Mouse (Mus musculus): ENCODE measurements at regions not wholly inside any gene's neighbourhood (a gene's known extent, or its start where the extent isn't known, plus 50 kb on each side); places are given as distances from the start of the nearest gene placed in this dataset.
"Not testable (repeated sequence)": the region's sequence is repeated elsewhere in the genome, so short reads cannot be mapped to it uniquely, and the experiment has no call there.

DNA sequence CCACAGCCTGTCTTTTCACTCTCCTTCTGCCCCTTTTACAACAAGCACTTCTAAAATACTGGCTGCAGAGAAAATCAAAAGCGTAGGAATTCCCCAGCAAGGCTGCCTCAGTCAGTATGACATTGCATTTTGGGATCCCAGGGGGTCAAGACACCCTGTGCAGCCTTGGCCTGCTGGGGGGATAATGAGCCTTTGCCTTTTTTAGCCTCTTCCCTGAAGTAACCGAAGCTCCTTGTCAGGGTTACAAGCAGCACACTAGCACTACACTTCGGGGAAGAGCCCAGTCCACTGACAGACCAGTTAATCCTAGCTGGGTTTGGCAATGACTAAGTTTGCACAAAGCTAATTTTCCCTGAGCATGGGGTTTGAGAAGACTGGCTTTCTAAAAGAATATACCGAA, 207.7 kb upstream of the 1700056E22Rik start:
- peak; percentile 25 to 40 for DNase-seq (ENCODE audit: low spot score in 2 of 2)

DNA sequence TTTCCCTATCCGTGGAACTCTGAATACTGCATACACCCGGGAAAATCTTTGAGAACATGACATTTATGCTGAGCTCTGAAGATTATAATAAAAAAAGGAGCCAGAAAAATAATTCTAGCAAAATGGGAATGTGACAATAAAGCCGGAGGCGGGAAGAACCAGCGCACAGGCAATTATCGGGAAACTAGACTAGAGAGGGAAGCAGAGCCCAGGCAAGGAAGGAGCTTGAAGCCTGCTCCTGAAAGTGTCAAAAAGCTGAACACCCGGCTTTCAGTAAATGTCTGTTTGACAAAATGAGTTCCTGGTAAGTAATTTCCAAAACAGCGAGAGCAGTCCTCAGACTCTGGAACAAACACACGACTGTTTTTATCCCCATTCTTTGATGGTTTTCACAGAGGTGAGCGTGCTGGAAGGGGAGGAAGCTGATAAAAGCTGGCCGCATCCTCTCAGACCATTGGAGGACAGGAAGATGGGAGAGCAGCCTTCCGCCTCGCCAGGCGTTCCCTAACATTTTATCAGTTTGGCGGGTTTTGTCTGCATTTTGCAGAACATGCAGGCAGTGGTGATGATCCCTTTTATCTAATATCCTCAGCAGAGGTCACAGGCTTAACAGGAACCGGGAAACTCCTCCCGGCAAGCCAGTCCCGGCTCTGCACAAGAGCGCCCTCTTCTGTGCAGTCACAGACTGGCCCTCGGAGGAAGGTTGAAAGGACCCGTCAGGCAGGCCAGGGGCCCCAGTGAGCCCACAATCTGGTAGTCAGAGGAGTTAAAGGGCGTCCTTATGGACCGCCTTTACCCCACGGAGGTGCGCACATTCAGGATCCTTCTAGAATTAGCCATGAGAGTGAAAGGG, 201.3 kb upstream of the 1700056E22Rik start:
- DNase-seq (ENCODE audit: low spot score in 2 of 2): peak; percentile 51 to 54

DNA sequence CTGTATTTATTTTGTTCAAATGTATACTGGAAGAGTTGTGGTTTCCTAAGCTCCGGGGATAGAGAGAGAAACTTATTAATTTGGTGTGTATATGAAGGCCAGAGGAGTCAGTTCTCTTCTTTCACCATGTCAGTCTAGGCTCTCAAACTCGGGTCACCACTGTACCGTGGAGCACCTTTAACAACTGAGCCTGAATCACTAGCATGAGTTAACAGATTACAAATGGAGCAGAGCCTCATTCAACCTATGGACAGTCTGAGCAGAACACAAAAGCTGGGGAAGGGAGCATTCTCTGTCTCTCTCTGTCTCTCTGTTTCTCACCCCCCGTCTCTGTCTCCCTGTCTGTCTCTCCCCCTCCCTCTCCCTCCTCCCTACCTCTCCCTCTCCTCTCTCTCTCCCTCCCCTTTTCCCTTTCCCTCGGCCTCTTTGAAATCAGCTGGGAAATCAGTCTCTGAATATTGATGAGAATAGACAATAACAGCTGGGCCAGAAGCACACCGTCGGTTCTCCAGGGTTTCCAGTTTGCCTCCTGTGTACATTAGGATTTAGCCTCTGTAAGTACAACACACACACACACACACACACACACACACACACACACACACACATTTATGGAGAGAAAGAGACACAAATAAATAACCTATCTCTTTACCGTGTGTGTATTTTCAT, 200.4 kb upstream of the 1700056E22Rik start:
- no peak for DNase-seq (ENCODE audit: low spot score in 2 of 2)

DNA sequence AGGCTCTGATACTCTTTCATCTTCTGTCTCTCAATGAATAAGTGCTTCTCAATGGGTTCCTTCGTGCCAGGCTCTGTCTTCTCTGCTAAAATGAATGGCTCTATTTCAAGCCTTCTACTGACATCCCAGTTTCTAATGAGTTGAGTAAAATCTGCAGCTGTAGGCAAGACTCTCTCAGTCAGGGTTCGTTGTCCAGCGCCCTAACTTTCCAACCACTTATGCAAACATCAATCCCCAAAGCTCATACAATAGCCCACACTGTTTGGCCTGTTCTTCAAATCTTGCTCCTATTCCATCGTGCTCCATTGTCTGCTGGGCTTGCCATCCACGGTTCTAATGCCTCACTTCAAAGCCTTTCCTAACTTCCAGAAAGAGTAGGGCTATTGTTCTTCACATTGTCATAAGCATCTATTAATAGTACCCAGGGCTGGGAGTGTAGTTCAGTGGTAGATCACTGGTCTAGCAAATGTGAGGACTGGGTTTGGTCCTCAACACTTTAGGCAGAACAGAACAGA, 199.7 kb upstream of the 1700056E22Rik start:
- no peak for DNase-seq (ENCODE audit: low spot score in 2 of 2)

DNA sequence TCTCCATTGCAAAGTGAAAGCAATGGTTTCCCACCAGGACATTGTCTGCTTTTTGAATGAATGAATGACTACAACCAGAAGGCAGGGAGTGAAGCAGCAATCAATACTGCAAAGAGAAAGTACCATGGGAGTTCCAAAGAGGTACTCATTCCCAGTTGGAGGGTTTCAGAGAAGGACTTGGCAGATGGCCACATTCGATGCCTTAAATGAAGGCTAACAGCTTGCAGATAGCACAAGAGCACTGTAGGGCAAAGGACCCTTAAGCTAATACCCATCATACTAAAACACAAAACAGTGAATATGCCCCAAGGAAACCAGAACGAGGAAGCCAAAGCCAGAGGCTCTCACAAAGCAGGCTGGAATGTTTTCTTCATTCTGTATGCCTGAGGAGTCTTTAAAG, 188.2 kb upstream of the 1700056E22Rik start:
- no peak for DNase-seq (ENCODE audit: low spot score in 2 of 2)

DNA sequence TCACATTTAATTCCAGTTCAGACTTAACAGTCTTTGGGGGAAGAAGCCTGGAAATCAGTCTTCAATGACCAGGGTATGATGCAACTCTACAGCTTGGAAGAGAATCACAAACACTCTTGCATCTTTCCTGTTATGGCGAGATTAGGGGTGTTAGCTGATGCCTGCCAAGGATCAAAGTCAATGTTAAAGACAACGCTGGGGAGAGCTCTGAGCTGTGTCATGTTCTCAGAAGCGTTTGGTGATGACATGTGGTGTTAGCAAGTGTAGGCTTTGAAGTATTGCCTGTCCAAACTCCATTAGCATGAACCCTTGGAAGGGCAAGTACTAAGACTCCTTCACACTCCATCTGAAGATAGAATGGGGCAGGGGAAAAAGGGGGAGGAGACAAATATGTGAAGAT, 187.7 kb upstream of the 1700056E22Rik start:
- no peak for DNase-seq (ENCODE audit: low spot score in 2 of 2)

DNA sequence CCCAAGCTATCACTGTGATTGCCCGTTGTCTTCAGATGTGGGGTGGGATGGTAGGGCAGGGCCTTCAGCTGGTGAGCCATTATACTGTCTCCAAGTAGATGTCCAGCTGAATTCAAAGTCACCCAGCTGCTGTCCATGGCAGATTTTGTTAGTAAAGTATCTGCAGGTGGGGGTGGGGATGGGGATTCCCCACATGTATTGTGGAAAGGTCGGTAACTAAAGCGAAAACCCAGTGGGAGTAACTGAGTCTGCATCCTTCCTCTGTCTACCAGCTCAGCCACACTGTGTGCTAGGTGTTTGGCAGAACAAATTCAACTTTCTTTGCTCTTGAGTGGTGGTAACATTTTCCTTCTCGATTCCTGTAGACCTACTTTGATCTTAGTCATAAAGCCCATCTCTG, 163.2 kb upstream of the 1700056E22Rik start:
- no peak for DNase-seq (ENCODE audit: low spot score in 2 of 2)

DNA sequence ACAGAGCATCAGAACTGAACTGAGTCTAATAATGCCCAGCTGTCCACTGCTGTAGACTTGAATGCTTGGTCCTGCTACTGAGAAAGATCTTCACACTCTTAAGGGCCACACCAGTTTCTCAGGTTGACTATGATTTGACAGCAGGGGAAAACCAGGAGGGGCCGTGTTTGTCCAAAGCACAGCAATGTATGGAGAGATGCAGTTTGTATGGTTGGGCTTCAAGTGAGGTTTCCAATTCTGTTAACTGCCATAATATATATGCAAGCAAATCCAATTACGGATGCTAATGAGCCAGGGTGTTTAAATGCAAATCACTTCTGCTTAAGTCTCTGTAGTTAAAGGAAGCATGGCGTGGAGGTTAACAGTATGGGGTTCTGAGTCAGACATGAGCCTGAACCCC, 157.2 kb upstream of the 1700056E22Rik start:
- DNase-seq (ENCODE audit: low spot score in 2 of 2): no peak

DNA sequence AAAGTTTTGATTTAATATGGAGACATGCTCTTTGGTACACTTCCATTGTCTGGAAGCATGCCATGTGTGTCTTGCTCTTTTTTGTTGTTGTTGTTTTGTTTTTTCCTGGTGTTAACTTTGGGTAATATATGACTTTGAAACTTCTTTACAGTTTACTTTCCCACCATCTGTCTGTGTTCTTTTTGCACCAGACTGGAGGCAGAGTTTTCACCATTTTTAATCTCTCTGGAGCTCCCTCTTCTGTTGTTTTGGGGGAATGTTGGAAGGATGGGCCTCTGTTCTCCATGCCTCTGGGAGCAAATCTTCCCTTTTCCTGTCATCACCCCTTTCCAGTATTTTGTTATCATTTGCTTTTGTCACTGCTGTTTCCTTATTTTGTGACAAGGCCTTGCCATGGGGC, 153.5 kb upstream of the 1700056E22Rik start:
- DNase-seq (ENCODE audit: low spot score in 2 of 2): no peak

DNA sequence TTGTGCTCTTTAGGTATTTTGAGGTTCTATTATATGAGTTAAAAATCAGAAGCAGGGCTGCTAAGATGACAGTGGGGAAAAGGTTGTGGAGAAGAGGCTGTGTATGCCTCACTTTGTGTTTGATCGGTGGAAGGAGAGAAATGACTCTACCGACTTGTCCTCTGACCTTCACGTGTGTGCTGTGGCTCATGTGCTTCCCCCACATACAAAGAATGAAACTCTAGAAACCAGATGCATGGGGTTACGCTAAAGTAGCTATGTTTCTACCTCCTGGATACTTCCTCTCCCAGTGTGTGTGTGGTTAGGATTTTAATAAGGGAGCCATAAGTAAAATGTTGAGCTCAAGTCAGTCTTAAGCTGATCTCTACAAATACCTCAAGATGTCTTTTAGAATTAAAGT, 148.1 kb upstream of the 1700056E22Rik start:
- no peak for DNase-seq (ENCODE audit: low spot score in 2 of 2)

DNA sequence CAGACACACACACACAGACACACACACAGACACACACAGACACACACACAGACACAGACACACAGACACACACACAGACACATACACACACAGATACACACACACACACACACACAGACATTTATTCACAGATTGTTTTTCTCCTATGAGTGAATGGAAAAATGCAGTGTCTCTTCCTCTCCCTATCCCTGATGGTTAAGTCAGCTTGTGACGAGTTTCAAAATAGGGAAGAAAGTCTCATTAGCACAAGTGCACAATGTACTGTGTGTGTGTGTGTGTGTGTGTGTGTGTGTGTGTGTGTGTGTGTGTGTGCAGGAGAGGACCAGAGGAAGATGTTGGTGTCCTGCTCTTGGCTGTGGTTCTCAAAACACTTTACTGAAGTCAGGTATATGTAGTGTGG, 140.3 kb upstream of the 1700056E22Rik start:
- DNase-seq (ENCODE audit: low spot score in 2 of 2): not testable (repeated sequence)

DNA sequence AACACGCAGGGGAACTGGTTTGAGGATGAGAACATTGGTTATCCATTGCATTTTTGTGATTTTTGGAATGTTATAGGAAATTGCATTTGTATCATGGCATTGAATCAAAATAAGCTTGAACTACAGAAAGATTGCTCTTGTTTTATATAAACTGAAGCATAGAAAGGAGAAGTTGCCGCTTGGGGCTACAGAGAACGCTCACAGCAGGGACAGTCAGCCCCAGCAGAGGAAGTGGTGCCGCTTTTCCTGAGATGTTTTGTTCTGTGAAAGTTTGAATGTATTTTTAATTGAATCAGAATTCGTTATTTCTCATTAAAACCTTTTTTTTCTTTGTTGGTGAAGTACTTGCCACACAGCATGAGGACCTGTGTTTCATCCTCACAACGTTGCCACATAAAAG, 139.6 kb upstream of the 1700056E22Rik start:
- no peak for DNase-seq (ENCODE audit: low spot score in 2 of 2)

DNA sequence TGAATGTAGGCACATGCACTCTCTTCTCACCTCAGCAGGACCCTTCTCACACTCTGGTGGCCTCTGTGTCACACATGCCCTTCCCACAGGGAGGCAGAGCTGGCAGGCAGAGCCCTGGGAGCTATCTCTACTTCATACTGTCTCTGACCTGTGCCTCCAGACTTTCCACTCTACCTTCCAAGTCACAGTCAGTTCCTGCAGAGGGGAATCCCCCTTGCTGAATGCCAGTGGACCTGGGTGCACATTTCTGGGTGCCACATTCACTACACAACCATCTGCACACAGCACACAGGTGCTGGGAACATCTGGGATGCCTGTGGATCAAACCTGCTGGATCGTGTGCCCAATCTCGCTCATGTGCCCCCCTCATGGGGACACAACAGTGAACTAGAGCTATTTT, 138.9 kb upstream of the 1700056E22Rik start:
- no peak for DNase-seq (ENCODE audit: low spot score in 2 of 2)

DNA sequence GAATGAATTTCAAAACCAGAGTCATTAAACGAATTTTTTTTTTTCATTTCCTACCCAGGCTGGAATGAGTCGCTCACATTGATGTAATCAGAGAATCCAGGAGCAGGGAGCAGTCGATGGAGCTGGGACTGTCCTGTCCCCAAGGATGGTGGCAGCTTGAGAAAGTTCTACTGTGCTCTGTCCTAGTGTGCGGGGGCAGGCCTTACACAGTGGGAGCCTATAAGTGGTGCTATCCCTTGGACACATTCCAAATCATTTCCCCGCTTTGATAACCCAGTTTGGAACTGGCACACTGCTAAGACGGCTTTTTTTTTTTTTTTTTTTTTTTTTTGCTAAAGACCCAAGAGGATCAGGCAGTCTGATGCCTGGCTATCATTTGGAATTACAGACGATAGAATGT, 137.5 kb upstream of the 1700056E22Rik start:
- DNase-seq (ENCODE audit: low spot score in 2 of 2): no peak

DNA sequence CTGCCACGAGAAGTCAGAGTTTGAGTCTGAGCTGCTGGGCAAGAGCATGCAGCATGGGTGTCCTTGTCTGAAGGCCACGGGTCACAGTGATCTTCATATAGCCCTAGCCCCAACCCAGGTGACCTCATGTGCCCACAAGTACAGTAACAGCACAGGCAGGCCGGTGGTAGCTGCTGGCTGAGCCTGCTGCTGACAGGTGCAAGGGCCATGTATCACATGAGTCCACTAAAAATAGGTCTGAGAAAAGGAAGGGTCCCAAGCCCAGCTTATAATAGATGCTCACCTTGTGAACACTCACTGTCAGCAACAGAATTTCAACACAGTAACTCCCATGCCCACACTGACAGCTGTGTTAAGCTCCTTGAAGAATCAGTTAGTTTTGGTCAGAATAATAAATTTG, 136.8 kb upstream of the 1700056E22Rik start:
- peak; percentile 33 to 60 for DNase-seq (ENCODE audit: low spot score in 2 of 2)

DNA sequence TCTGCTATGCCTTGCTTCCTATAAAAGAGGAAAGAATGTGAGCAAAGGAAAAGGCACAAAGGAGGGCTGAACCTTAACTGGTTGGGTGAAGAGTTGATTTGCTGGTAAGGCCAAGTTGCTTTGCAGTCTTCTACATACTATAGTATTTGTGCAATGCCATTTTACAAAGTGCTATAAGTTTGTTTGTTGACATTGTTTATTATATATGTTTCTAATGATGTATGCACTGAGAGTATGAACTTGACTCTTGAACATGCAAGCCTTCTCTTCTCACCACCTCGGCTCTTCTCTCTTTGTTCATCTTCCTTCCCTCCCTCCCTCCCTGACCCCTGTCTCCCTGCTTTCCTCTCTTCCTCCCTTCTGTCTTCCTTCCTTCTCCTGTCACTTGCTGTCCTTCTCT, 135.9 kb upstream of the 1700056E22Rik start:
- no peak for DNase-seq (ENCODE audit: low spot score in 2 of 2)

DNA sequence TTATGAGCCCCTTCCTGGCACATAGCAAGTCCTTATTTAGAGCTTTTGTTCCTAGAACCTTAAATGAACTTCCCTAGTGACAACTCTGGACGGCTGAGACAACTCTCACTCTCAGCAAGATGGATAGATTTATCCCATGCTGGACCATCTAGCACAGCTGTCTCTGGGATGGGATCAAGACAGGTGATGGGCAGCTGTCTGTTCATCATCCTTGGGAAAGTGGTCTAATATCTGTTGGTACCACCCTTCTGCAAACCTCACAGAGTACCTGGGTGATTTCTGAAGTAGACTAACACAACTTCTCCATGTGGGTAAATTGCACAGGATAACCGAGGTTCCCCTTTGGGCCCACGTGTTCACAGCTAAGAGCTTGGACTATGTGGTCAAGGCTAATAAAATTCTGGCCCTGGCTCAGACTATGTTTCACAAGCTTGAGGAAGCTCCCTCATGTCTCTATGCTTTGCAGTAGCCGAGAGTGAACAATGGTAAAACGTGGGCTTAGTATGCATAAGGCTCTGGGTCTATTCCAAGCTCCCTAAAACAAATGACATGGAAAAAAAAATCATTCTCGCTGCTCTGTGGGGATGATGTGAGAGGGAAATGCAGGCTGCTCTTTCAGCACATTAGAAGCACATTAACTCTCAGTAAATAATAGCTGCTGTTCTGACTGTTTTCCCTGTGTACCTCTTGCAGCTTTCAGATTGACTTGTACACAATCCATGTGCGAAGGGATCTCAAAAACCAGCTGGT, 135.1 kb upstream of the 1700056E22Rik start:
- DNase-seq (ENCODE audit: low spot score in 2 of 2): no peak

DNA sequence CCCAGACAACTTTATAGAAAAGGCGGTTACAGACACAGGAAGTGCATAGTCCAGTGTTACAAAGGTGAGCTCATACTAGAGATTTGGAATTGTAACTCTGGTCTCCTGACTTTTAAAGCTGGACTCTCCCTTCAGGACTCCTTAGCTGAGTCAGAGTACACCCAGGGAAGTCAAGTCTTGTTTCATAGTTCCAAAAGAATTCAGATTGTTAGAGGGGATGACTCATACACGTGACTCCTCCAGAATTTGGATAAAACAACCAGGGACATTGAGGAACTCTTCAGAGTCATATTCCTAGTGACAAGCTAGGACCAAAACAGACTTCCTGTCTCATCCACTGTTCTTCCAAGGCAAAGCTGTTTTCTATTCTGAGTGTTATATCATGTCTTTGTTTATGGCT, 132.8 kb upstream of the 1700056E22Rik start:
- no peak for DNase-seq (ENCODE audit: low spot score in 2 of 2)

DNA sequence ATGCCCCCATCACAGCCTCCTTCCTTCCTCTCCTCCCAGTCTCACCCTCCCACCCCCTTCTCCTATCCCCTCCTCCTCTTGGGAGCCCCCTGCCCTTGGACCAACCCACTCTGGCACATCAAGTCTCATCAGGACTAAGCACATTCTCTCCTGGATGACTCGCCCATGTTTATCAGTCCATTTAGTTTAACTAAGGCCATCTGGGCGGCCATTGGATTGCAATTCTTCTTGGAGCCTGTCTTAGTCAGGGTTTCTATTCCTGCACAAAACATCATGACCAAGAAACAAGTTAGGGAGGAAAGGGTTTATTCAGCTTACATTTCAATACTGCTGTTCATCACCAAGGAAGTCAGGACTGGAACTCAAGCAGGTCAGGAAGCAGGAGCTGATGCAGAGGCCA, 128.4 kb upstream of the 1700056E22Rik start:
- DNase-seq (ENCODE audit: low spot score in 2 of 2): not testable (repeated sequence)

DNA sequence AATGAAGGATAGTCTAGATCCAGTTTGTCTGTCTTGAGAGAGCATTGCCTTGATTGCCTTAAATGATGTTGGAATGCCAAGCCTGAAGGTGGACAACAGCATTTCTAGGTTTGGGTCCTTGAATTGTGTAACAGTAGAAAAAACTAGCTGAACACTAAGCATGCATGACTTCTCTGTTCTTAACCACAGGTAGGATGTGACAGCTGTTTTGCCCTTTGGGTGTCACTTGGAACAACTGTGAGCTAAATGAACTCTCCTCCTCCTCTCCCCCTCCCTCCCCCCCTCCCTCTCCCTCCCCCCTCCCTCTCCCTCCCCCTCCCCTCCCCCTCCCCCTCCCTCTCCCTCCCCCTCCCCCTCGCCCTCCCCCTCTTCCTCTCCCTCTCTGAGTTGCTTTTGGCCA, 113.6 kb upstream of the 1700056E22Rik start:
- no peak for DNase-seq (ENCODE audit: low spot score in 2 of 2)

DNA sequence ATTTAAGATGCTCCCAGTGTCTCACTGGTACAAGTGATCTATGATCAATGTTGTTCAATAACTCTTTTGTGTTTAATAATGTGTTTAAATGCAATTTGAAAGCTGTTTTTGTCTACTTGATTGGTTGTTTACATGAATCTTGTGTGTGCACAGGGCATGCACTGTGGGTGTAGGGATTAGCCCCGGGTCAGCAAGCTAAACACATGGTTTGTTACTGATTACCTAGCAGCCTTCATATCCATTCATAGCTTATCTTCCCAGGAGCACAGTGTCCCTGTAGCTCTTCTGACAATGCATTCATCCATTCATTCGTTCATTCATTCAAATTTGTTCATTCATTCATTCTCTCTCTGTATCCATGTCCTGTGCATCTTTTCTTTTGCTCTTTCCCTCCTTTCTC, 108.9 kb upstream of the 1700056E22Rik start:
- no peak for DNase-seq (ENCODE audit: low spot score in 2 of 2)

DNA sequence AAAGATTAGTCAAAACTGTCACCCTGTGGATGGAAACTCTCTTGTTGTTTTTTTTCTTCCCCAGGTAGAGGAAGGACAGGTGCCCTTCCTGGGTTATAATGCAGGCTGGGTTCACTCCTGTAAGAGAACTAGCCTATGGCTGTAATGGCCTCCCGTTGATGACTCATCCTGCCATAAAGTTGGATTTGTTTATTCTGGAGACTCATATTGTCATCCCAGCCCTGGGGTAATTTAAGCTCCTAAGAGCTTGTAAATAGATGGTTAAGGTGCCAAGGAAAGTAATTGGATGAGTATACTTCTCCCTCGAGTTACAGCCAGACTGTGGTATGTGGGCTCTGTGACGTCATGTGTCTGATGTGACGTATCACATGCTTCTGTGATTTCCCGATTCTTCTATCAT, 106.4 kb upstream of the 1700056E22Rik start:
- no peak for DNase-seq (ENCODE audit: low spot score in 2 of 2)

Measured in gastrocnemius, adult 8-10 months (tissue).